Mouse (Mus musculus): ENCODE measurements around the gene Pxn. TPM values are rescaled to one million over a fixed set of nuclear protein-coding genes. Genes with fewer than 3 reads are reported as not detected.
"Not testable (repeated sequence)": the region's sequence is repeated elsewhere in the genome, so short reads cannot be mapped to it uniquely, and the experiment has no call there.

The Pxn gene
- total and polyA plus RNA-seq, 2 experiments from 2014 or later, result 18.0 to 41.0 TPM

DNA sequence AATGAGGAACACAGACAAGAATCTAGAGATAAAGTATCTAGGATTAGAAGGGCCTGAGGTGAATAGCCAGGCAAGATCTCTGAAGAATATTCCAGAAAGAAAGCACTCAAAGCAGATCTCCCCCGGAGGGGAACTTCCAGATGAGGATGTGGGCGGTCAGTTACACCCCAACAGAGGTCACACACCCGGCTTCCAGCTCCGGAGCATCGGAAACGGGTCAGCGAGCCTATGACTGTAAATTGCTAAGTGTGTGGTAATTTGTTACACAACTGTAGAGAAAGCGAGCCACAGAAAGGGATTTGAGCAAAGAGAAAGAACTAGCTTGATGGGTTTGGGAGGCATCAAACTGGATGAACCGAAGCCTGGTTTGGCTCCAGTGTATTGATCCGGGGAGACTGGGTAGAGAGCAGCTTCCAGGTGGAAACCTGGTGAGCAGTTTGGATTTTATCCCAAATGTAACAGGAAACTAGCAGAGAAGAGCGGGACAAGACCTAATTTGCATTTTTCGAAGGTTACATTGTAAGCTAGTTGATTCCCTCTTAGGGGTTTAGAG, 6.0 kb upstream of the Pxn start:
- no peak for TF ChIP-seq CTCF (IDR thresholded peaks at IDR 0.05; ENCODE audit: low read depth)
- Histone ChIP-seq H3K36me3 (ENCODE audit: insufficient read depth, low read length) (no peaks in the 10 kb centered on the region), H3K4me3 (ENCODE audit: low read length) (no peak overlapping the region), H3K9me3 (ENCODE audit: low read length) (no peaks in the 10 kb centered on the region), H3K4me1 (ENCODE audit: insufficient read depth, low read length) (no peaks in the 10 kb centered on the region), H3K27ac (no peak overlapping the region), H3K4me2 (ENCODE audit: low read depth, low read length) (no peak overlapping the region), H3K9ac (replicated peaks; ENCODE audit: low read length) (no peak overlapping the region), H3K27me3 (ENCODE audit: insufficient read depth, low read length) (no peaks in the 10 kb centered on the region)
- 82% methylated on average over 12 of the region's 12 CpGs for WGBS
- ATAC-seq (no peak), DNase-seq (ENCODE audit: low spot score) (no peak)

DNA sequence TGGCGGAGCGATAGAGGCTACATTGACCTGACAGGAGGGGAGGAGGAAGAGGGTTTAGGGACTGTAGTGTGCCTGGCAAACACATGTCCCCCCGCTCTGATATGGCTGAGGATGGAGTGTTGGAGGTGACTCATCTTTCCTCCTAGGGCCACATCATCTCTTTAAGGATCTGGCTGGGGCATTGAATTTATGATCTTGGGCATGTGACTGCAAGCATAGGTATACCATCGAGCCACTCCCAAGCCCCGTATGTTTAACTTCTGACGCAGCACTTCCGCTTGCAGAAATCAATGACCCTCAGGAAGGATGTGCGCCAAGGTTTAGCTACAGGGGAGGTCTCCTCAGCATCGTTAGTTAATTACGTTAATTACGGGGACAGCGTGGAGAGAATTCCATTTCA, 3.4 kb upstream of the Pxn start:
- WGBS, result 63% methylated on average over 12 of the region's 12 CpGs
- H3K36me3 ChIP-seq (ENCODE audit: insufficient read depth, low read length), result no peaks in the 10 kb centered on the region
- no peak overlapping the region for H3K4me2 ChIP-seq (ENCODE audit: low read depth, low read length)
- no peak for ATAC-seq
- no peak overlapping the region for H3K4me3 ChIP-seq (ENCODE audit: low read length)
- no peaks in the 10 kb centered on the region for H3K9me3 ChIP-seq (ENCODE audit: low read length)
- H3K4me1 ChIP-seq (ENCODE audit: insufficient read depth, low read length), result peaks cover 11% of the 10 kb centered on the region; the same call in 1 of the 2 replicates
- no peak overlapping the region for H3K9ac ChIP-seq (replicated peaks; ENCODE audit: low read length)
- no peak for DNase-seq (ENCODE audit: low spot score)
- no peak for TF ChIP-seq CTCF (IDR thresholded peaks at IDR 0.05; ENCODE audit: low read depth)
- no peaks in the 10 kb centered on the region for H3K27me3 ChIP-seq (ENCODE audit: insufficient read depth, low read length)
- no peak overlapping the region for H3K27ac ChIP-seq

DNA sequence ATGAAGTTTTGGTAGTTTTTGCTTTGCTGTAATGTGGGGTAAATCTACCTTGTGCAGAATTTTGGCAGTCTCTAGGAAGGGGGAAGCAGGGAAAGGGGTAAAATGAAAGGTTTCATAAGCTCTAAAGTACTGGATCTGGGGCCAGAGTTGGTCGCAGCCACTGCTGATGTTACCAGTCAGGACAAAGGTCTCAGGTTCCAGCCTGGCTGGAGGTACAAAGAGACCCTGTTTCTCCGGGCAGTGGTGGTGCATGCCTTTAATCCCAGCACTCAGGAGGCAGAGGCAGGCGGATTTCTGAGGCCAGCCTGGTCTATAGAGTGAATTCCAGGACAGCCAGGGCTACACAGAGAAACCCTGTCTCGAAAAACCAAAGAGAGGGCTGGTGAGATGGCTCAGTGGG, 859 bp upstream of the Pxn start:
- not testable (repeated sequence) for H3K36me3 ChIP-seq (ENCODE audit: insufficient read depth, low read length); H3K27ac ChIP-seq; H3K9ac ChIP-seq (replicated peaks; ENCODE audit: low read length); DNase-seq (ENCODE audit: low spot score); H3K4me3 ChIP-seq (ENCODE audit: low read length); ATAC-seq; H3K9me3 ChIP-seq (ENCODE audit: low read length); H3K27me3 ChIP-seq (ENCODE audit: insufficient read depth, low read length); H3K4me2 ChIP-seq (ENCODE audit: low read depth, low read length)
- H3K4me1 ChIP-seq (ENCODE audit: insufficient read depth, low read length), result peaks cover 32% of the 10 kb centered on the region
- WGBS, result 76% methylated on average over 4 of the region's 4 CpGs

DNA sequence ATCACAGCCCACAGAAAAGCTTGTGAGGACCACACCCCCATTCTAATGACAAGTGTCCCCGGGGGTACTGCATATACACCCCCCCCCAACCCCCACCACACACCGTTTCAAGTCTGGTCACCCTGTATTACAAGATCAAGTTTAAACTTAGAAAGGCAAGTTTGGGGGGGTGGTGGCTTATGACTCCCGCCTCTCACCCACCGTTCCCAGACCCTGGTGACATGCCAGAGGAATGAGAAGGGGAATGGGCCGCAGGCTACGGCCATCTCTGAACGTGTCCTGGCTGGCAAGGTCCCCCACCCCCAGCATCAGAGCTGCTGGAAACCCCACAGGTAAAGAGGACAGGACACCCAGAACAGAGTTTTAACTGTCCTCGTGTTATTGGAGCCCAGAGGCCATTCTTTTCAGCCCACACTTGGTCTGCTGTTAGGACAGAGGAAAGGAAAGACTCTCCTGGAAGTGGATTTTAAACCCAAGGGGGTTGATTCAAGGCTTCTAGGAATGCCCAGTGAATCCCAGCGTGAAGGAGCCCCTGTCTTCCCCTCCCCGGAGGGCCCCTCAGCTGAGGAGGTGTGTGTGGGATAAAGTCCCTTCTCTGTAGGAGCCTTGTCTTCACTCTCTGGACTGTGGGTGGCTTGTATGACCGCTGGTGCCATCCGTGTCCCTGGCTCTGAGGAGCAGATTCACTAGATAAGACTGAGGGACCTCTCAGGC, 948 bp downstream of the Pxn start:
- 15% methylated on average over 12 of the region's 12 CpGs for WGBS
- Histone ChIP-seq H3K9ac (replicated peaks; ENCODE audit: low read length) (peak overlapping the region; percentile 88), H3K4me1 (ENCODE audit: insufficient read depth, low read length) (peaks cover 32% of the 10 kb centered on the region), H3K4me3 (ENCODE audit: low read length) (peak overlapping the region; percentile 89), H3K27ac (peak overlapping the region; percentile 45; the same call in 1 of the 2 replicates), H3K9me3 (ENCODE audit: low read length) (no peaks in the 10 kb centered on the region), H3K36me3 (ENCODE audit: insufficient read depth, low read length) (no peaks in the 10 kb centered on the region), H3K27me3 (ENCODE audit: insufficient read depth, low read length) (no peaks in the 10 kb centered on the region), H3K4me2 (ENCODE audit: low read depth, low read length) (peak overlapping the region; percentile 85)
- ATAC-seq (no peak), DNase-seq (ENCODE audit: low spot score) (no peak)
- no peak for TF ChIP-seq CTCF (IDR thresholded peaks at IDR 0.05; ENCODE audit: low read depth)

DNA sequence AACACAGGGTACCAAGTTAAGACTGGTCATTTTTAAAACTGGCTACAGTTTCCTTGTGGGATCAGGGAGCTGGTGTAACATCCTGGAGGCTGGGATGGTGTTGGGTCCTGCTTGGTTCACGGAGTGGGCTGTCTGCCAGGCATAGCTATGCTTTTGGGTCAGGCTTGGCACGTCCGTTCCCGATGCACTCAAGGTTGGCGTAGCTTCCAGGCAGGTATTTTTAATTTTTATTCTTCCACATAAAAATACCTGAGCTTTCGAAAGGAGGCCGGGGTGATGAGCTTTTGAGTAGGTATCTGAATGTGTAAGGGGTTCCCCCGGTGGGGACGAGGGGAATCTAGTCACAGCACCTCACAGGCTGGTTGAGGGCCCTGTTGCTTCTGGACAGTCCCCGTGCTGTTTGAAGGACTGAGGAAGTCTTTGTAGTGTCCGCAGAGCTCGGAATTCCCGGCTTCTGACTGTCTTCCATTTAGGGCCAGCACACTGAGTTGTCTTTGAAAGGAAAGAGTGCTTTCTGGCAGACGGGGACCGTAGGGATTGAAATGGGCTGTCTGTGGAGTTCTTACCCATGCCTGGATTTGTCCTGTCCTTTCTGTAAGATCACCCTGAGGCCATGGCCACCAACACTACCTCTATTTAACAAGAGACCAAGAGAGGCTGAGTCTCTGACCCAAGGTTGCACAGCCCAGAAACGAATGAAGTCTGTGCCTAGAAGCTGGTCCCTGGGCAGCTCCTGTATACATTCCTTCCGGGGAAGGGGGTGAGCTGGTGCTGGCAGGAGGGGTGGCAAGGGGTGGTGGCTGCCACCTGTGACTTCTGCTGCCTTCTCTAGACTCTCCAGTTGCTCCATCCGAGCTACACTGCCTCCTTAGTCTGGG, 1.7 kb downstream of the Pxn start:
- Histone ChIP-seq H3K4me3 (ENCODE audit: low read length) (peak overlapping the region; percentile 89), H3K27ac (peak overlapping the region; percentile 69; the same call in 1 of the 2 replicates), H3K27me3 (ENCODE audit: insufficient read depth, low read length) (no peaks in the 10 kb centered on the region), H3K9ac (replicated peaks; ENCODE audit: low read length) (peak overlapping the region; percentile 88), H3K4me2 (ENCODE audit: low read depth, low read length) (peak overlapping the region; percentile 85), H3K9me3 (ENCODE audit: low read length) (no peaks in the 10 kb centered on the region), H3K4me1 (ENCODE audit: insufficient read depth, low read length) (peaks cover 32% of the 10 kb centered on the region), H3K36me3 (ENCODE audit: insufficient read depth, low read length) (no peaks in the 10 kb centered on the region)
- DNase-seq (ENCODE audit: low spot score), result no peak
- no peak for TF ChIP-seq CTCF (IDR thresholded peaks at IDR 0.05; ENCODE audit: low read depth)
- WGBS, result 26% methylated on average over 18 of the region's 18 CpGs
- no peak for ATAC-seq

DNA sequence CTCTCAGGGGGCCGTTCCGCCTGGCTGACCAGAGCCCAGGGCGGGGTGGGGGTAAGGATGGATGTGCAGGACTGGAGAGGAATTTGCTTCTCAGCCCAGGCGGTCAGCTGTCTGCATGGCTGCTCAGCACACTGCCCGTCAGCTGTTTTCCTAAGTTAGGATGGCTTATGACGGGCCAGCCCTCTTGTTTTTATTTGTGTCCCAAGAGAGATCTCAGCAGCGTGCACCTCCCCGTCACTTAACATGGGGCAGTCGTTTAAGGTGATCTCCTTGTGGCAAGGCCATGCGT, 2.3 kb downstream of the Pxn start:
- peak overlapping the region; percentile 69; the same call in 1 of the 2 replicates for H3K27ac ChIP-seq
- peak overlapping the region; percentile 85 for H3K4me2 ChIP-seq (ENCODE audit: low read depth, low read length)
- no peaks in the 10 kb centered on the region for H3K36me3 ChIP-seq (ENCODE audit: insufficient read depth, low read length)
- no peak for TF ChIP-seq CTCF (IDR thresholded peaks at IDR 0.05; ENCODE audit: low read depth)
- no peaks in the 10 kb centered on the region for H3K27me3 ChIP-seq (ENCODE audit: insufficient read depth, low read length)
- H3K9me3 ChIP-seq (ENCODE audit: low read length), result no peaks in the 10 kb centered on the region
- 0 out of 2 replicates have a peak, but pooled peaks have one; percentile 30 for ATAC-seq
- peaks cover 32% of the 10 kb centered on the region for H3K4me1 ChIP-seq (ENCODE audit: insufficient read depth, low read length)
- peak overlapping the region; percentile 88; the same call in 1 of the 2 replicates for H3K9ac ChIP-seq (replicated peaks; ENCODE audit: low read length)
- H3K4me3 ChIP-seq (ENCODE audit: low read length), result peak overlapping the region; percentile 89
- no peak for DNase-seq (ENCODE audit: low spot score)
- 19% methylated on average over 10 of the region's 10 CpGs for WGBS

Data from hindbrain, postnatal 0 days (tissue).